Mouse (Mus musculus) layer of hippocampus, postnatal 36 days (tissue): ENCODE results near the gene Ptma. TPM values are rescaled to one million over a fixed set of nuclear protein-coding genes. Genes with fewer than 3 reads are reported as not detected.
"Not testable (repeated sequence)": the region's sequence is repeated elsewhere in the genome, so short reads cannot be mapped to it uniquely, and the experiment has no call there.

Source experiments
- DNase-seq, 2 experiments: peaks; one replicate each; pipeline ENCODE4 v3.0.0; 2022
- total RNA-seq, 2 experiments: library from RNA; stranded (reverse); gene quantifications; 2 replicates each; pipeline ENCODE4 v1.2.3; 2021

Gene Ptma
- total RNA-seq, 2 experiments from 2014 or later = 507 to 508 TPM

DNA sequence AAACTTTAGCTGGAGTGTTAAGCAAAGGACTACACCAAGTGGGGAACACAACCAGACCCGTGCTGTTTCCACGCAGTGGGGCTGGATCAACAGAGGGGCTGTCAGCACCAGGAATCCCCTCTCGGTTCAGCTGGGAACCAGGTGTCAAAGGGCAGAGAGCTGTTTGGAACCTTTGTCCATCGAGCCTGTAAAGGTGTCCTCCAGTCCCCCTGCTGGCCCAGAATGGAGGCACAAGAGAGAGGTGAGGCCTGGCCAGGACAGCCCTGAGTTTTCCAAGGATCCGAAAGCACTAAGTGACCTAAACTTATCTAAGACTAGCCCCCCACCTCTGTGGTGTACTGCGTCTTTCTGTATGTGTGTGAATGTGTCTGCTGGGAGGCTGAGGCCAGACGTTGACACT lies 6.2 kb upstream of the Ptma start:
- no peak for DNase-seq

DNA sequence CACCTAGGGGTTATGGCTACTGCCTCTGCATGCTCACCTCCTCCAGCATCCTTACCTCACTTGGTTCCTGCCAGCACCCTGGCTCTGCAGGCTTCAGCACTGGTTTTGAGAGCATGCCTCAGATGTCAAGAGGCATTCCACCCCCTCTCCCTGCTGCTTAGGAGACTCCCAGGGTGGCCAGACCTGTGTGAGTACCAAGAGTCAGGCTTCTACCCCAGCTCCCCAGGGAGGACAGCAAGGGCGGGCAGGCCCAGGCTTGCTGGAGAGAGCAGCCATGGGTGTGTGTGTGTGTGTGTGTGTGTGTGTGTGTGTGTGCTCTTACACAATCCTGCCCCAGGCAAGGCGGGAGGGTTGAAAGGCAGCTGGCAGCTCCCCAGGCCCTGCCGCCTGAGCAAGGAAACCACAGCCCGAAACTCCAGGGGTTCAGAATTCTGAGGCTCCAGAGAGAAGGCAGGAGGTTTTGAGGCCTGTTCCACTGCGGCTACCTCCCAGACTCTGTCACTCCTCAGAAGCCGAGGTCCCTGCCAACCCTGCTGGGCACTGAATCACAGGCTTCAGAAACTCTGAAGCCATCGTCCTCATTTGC lies 4.1 kb upstream of the Ptma start:
- DNase-seq = no peak

DNA sequence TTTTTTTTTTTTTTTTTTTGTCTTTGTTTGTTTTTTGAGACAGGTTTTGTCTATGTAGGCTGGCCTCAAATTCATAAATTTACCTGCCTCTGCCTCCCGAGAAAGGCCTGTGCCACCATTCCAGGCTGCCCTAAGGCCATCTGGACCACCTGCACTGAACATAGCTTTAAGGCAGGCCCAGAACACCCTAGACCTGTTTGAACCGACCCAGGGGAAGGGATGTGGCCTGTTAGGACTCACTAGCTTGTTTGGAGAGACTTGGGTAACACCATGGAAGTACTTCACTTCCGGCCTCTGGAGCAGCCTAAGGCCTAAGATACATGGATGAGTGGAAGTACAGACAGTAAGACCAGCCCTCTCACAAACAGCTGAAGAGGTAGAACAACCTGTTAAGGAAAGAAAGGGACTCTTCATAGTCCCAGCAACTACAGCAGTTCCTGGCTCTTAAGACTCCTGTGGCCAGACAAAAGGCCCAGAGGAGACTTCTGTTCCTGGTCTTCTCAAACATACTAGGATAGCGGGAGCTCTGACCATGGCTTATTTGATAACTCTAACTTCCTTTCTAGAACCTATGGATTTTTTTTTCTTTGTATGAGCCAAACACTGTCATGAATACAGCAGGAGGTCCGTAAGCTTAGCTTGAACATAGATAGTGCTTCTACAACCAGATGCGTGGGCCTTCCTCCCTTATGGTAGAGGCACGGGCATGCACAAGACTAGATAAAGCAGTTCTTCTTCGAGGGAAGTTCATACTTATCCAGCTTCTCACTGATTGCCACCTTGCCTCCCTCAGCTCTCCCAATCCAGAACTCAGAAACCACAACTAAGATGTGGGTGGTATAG lies 2.5 kb upstream of the Ptma start:
- DNase-seq = no peak

DNA sequence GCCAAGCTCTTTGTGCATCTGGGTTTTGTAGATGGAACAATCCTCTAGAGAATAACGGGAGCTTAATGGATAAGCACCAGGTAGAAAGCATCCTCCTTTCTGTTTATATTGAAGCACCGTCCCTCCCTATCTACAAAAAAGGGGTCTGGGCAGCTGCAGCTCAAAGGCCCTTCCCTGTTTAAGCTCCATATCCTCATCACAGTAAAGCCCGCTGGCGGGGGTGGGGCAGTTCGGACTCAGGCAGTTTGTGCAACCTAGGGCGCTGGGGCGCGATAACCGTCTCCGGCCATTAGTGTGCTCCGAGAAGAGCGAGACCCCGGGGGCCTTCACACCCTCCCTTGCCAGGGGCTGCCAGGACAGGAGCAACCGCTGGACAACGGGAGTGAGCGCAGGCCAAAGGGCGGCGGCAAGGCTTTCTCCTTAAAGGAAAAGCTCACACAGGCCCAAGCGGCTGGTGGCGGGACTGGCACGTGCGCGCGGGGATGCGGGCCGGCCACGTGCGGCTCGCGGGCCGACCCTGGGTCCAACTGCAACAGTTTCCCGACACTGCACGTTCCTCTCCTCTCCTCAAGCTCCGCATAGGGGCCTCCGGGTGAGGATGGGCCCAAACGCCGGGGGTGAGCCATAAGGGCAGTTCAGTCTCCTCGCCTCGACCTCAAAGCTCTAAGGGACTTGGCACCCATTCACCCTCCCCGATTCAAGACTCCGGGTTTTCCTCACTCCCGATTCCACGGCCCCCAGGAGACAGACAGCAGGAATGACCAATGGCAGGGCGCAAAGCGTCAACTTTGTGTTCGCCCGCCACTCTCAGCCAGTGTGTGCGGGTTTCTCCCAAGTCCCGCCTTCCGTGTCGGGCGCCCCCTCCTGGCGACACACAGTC lies 1.7 kb upstream of the Ptma start:
- peak; percentile 99 to 100 for DNase-seq

DNA sequence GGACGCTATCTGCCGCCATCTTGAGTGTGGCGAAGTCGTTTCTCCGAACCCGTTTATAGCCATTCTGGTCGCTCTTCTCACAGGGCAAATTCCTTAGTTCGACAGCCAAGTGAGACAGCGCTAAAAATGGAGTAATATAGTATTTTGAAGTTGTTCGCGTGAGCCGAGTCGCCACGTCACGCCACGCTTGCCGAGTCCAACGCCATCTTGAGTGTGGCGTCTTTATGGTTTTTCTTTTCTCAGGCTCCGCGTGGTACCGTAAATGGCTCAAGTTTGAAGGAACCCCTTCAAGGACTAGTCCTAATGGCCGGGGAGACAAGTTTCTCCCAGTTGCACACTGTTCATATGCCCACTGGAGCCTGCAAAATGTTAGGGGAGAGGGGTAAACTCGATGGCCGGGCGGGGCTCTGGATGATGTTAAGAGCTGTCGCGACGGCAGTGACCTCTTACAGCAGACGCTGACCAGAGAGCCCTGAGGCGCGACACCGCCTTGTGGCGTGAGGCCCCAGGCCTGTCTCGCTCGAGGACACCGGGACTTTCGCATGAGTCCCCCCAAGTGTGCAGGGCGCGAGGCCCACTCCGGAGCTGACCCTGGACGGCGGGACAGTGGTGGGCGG lies 919 bp upstream of the Ptma start:
- DNase-seq = peak; percentile 75 to 76

DNA sequence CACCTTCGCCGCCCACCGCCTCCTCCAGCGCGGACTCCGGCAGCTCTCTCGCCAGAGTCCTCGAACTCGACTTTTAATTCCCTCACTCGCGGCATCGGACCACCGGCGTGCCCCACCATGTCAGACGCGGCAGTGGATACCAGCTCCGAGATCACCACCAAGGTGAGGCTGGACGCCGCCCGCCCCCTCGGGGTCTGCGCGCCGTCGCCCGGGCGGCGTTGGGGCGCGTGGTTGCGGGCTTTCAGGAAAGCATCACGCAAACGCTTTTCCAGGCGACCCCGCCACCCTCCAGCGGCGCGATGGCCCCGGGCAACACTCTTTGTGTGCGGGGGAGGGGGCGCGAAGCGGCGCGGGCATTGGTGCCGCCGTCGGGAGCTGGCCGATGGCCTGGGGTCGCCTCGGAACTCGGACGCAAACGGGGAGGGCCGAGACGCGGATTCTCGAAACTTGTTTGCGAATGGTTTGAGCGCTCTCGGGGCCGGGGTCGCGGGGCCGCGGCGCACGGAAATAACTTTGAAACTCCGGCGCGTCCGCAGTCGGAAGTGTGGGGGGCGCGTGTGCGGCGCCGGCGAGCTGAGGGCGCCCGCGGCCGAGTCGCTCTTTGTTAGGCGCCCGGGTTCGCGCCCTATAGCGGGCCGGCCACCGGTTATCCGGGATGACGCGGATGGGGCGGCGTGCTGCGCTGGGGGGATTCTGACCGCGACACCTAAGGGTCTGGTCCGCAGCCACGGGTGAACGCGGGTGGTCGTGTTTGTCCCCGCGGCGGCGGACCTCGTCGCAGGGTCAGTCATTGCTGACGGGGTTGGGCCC lies 468 bp downstream of the Ptma start:
- DNase-seq = no peak

DNA sequence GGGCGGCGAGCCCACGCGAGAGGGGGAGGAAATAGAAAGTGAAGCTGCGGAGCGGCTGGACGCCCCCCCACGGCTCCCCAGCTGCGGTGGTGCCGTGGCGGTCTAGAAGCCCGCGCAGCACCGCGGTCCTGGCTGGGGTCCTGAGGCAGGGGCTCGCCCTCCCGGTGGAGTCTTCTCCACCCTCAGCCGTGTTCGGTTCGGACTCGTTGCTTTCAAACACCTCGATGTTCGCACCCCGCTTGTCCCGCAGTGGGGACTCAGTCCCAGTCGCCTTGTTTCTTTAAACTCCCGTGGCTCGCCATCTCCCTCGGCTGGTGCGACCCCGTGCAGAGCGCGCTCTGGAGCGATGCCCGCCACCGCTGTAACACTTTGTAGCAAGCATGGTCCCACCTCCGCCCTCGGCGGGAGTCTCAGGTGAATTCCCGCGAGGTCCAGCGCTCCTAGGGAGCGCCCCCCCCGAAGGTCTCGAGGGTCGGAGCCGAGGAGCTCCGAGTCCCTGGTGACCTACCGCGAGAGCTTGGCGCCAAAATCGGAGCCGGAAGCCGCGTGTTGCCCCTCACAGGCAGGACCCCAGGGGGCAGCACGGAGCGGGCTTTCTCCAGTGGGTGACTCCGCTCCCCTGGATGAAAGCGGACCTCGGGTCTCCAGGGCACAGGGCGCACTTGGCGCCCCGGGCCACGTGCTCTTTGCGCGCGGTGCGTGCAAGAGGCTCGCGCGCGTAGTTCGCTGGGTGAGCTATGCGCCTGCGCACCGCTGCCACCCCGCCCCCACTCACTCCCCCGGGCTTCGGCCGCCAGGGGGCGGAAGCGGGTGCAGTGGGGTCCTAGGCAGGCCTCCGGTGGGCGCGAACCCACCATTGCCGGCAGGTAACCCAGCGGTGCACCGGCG lies 1.3 kb downstream of the Ptma start:
- peak; percentile 94 to 96 for DNase-seq

DNA sequence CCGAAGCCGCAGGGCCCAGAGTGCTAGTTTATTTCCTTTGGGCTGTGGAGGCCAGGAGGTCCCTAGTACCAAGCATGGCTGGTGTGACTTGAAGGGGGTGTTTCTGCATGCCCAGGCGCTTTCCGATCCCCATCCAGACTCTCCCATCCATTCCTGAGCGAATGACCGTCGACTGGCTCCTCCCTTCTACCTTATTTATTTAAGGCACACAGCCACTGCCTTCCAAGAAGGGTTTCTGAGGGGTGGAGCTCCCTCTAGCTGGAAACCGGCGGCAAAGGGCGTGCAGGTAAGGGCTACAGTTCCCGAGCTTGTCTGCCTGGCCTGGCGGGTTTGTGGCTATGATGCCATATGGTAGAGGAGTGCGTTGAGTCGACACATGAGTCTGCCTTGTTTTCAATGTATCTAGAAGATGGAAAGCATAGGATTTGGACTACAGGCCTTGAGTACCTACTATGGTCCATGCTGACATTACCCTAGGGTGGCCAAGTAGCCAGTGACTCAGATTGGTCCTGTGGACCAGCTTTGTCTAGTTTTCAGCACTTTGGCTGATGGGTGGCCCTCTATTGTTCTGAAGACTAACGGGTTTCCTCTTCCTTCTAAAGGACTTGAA lies 2.1 kb downstream of the Ptma start:
- DNase-seq = peak in 1 of 2 experiments; percentile 46

DNA sequence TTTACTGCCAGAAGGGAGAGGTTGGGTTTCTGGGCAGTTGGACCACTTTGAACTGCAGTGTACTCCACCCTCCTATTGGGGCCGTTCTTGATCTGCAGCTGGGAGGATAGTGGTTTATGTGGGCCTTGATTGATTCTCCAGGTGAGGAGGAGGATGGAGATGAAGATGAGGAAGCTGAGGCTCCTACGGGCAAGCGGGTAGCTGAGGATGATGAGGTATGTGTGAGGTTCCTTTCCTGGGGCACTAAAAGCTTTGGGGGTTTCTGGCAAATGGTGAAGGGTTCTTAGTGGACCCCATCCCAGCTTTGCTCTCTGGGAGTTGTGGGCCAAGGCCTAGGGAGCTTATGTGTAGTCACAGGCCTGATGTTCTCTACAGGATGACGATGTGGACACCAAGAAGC lies 3.1 kb downstream of the Ptma start:
- no peak for DNase-seq

DNA sequence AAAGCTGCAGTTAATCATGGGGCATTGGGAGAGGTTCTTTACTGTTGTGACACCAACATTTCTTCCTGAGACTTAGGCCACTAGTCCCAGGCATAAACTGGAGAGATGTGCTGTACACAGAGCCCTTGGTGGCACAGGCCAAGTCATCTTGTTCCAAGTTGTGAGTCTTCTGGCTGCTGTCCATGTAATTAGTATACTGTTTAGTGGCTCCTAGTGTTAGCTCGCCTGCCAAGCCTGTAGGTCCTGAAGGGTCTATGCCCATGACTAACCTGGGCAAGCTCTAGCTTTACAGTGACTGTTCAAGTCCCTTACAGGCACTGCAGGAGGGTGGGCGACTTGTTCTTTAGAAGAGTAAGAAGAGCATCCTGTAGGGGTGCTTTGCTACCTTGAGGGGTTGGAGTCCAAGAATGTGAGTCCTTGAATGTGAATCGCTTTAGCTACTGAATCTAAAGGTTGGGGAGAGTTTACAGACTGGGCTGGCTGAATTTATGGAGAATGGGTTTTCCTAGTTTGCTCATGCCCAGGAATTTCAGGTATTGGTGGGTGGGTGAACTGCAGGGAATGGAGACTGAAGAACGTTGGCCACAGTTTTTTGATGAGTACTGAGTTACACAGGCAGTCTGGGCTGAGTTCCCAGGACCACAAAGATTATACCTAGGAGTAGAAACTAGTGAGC lies 4.5 kb downstream of the Ptma start:
- no peak for DNase-seq

DNA sequence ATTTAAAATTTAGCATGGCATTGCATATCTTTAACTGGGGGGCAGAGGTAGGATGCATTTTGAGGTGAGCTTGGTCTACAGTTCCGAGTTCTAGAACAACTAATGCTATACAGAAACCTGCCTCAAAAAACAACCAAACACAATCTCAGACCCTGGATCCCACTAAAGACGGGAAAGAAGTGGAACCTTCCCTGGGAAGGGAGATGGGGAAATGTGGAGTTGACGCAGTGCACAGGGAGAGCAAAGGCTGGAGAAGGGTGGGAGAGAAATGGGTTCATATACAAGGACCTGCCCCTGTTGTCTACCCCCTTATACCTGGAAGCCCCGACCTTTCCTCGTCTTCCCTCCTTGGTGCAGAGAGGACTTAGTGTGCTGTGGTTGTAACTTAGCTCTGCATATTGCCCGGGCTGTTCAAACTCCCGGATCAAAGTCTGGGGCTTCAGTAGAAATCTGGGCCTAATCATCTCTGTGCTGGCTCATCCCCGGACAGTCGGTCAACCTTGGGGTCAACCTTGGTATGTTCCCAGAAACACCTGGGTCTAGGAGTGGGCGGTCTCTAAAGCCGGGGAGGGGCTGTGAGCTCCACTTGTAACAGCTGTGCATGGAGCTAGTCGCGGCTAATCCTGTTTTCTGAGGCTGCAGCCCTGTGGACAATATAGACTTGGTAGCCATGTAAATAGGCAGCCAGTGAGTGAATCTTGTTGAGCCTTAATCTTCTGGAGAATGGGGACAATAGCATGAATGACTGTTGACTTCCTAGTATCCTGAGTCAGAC lies 5.2 kb downstream of the Ptma start:
- DNase-seq = no peak

DNA sequence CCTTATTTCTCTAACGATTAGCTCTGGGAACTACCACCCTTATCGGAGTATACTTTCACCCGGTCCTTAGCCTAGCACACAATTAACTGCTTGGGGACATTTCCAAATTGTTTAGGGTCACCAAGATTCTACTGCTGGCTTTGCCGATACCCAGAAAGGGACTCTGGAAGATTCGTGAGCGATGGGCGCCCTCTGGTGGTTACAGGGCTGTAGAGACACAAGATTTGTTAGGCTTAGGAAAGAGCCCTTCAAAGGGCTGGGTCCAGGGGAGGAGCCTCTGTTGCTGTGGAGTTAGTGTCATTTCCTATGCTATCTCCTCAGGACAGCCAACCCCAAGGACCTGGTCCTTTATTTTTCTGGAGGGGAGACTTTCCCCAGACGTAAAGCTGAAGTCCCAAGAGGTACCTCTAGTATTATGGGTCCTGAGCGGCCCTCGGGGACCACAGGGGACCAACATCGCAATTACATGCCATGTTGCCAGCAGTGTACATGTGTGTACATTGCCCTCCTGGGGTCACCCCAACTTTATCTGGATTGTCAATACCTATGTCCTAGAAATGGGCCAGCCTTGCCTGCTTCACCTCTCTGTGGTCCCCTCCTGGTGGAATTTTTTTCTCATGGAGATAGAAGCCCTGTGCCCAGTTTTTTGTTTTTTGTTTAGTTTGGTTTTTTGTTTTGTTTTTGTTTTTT lies 6.0 kb downstream of the Ptma start:
- peak; percentile 91 to 94 for DNase-seq

DNA sequence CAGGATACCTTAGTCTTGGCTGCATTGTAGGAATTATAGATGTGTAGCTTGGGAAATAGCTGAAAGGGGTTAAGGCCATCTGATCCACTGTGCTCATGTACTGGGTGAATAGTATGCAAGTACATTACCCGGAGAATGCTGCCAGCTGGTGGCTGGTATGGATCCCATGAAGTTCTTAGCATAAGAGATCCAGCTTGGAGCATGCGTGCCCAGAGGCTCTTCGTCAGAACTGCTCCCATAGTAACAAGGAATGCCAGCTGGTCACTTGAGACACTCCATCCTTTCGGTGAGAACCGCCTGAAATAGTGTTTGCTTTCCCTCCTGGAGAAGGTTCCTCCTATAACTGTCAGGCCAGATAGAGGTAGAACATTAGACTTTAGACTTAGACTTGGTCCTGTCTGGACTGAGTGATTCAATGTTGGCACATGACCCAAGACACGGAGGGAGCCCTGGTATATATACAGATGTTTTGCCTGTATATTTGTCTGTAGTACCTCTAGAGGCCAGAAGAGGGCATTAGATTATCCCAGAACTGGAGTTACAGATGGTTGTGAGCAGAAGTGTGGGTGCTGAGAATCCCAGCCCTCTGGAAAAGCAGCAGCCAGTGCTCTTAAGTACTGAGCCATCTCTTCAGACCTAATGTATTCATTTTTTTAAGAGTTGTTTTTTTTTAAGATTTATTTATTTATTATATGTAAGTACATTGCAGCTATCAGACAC lies 7.0 kb downstream of the Ptma start:
- no peak for DNase-seq

DNA sequence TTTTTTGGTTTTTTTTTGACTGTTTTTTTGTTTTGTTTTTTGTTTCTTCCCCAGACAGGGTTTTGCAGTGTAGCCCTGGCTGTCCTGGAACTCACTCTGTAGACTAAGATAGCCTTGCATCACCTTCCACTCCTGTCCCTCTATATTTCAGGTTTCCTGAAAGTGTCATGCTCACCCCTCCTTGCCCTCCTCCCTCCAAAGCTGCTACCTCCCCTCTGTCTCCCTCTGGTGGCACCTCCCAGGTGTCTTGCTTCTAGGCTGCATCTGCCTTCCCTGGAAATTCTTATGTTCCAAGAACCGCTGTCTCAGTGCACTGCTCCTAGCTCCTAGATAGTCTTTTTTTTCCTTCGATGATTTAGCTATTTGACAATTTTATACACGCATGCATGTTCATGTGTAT lies 11.9 kb downstream of the Ptma start:
- no peak for DNase-seq

DNA sequence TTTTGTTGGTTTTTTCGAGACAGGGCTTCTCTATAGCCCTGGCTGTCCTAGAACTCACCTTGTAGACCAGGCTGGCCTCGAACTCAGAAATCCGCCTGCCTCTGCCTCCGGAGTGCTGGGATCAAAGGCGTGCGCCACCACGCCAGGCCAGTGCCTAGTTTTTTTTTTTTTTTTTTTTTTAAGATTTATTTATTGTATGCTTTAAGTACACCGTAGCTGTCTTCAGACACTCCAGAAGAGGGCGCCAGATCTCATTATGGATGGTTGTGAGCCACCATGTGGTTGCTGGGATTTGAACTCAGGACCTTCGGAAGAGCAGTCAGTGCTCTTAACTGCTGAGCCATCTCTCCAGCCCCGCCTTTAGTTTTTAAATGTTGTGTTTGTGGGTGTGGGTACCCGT lies 13.1 kb downstream of the Ptma start:
- DNase-seq = not testable (repeated sequence)

DNA sequence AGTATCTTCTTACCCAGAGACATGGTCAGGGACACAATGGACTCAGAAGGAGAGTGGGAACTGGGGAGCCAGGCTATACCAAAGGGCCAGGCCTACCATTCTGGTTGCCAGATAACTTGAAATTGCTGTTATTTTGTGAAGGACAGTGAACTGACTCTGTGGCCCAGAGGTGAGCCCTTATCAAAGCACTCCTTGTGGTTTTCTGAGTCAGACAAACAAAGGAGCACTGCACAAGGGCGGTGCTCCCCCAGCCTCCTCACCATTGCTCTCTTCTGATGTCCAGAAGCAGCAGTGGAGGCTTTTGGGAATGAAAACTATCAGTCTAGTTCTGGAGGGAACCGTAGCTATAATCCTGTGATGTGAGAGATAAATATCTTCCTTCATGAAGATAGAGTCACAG lies 16.1 kb downstream of the Ptma start:
- DNase-seq = no peak

DNA sequence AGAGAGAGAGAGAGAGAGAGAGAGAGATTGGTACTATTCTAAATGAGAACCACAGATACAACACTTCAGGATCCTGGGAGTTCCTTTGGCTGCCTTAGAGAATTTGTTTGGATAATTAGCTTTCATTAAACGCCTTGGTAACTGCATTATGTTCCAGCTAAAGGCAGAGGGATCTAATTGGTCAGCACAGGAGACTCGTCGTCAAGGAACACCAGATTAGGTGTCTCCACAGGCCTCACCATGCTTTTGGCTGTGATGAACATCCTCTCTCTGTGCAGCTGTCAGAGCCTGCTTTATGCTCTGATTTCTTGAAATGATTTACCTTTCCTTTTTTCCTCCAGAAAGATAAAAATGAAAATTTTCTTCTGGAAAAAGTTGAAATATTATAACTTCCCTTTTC lies 20.3 kb downstream of the Ptma start:
- DNase-seq = no peak

DNA sequence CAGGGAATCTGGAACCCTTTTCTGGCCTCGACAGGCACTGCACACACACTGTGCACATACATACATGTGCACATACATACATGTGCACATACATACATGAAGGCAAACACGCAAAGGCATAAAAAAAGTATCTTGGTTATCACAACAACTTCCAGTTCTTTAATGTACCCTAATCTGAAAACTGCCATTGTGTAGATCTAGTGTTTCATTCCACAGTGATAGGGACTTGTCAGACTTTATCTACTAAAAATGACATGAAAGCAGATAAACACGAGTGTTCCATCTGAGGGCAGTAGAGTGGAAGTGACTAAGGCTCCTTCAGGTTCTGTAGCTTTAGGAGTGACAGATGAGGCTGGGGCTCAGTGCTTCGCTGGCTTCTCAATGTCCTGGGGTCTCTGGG lies 24.8 kb downstream of the Ptma start:
- DNase-seq = no peak
